Mouse (Mus musculus): ENCODE measurements around the gene Desi1. TPM values are rescaled to one million over a fixed set of nuclear protein-coding genes. Genes with fewer than 3 reads are reported as not detected.

The Desi1 gene
- 12.0 and 12.1 TPM in 2 replicates for polyA plus RNA-seq (2012; rRNA removed)

GRCm38 (mm10) chr15:82033762-82034161 is at the start of gene Desi1:
Gene Desi1, minus strand, starts transcription at chr15:82033862.

GRCm38 (mm10) chr15:82069898-82070297 is 36.2 kb upstream of the Desi1 start, which contains the start of gene Mei1:
Gene Mei1, plus strand, starts transcription at chr15:82069996.

GRCm38 (mm10) chr15:82058719-82059201 is 25.1 kb upstream of the Desi1 start, which contains the start of gene 4930407I10Rik:
Gene 4930407I10Rik, plus strand, starts transcription at chr15:82059151.

GRCm38 (mm10) chr15:82047080-82047883 is 13.6 kb upstream of the Desi1 start, which contains the start of gene Snu13:
Gene Snu13, minus strand, starts transcription at chr15:82047598.

GRCm38 (mm10) chr15:81987646-81988045 is 46.0 kb downstream of the Desi1 start, which contains the start of gene Xrcc6:
Gene Xrcc6, plus strand, starts transcription at chr15:81987835.

GRCm38 (mm10) chr15:81980321-81980720 is 53.3 kb downstream of the Desi1 start, which contains the start of gene 1700029P11Rik:
Gene 1700029P11Rik, plus strand, starts transcription at chr15:81980540.

GRCm38 (mm10) chr15:81960171-81961077 is 73.2 kb downstream of the Desi1 start, which contains the start of gene Pmm1:
Gene Pmm1, minus strand, starts transcription at chr15:81960930.

Other genes with a start within 250 kb of the Desi1 start
- 13.3 and 13.4 TPM in 2 replicates for gene Tef, start 231.4 kb downstream of the Desi1 start, polyA plus RNA-seq (2012; rRNA removed)
- gene Tob2, start 175.1 kb downstream of the Desi1 start, polyA plus RNA-seq (2012; rRNA removed): 7.6 and 8.2 TPM in 2 replicates
- 41.4 and 42.2 TPM in 2 replicates for gene Phf5a, start 162.0 kb downstream of the Desi1 start, polyA plus RNA-seq (2012; rRNA removed)
- 96.0 and 118 TPM in 2 replicates for gene Aco2, start 161.6 kb downstream of the Desi1 start, polyA plus RNA-seq (2012; rRNA removed)
- gene Polr3h, start 107.6 kb downstream of the Desi1 start, polyA plus RNA-seq (2012; rRNA removed): 8.2 and 8.8 TPM in 2 replicates
- gene Csdc2, start 97.1 kb downstream of the Desi1 start, polyA plus RNA-seq (2012; rRNA removed): 0.61 and 0.79 TPM in 2 replicates
- gene Pmm1, start 72.9 kb downstream of the Desi1 start, polyA plus RNA-seq (2012; rRNA removed): 11.5 and 11.7 TPM in 2 replicates
- gene 1700029P11Rik, start 53.3 kb downstream of the Desi1 start, polyA plus RNA-seq (2012; rRNA removed): not detected in 2 replicates
- gene Xrcc6, start 46.0 kb downstream of the Desi1 start, polyA plus RNA-seq (2012; rRNA removed): 17.3 and 18.0 TPM in 2 replicates
- 53.1 TPM in 2 replicates for gene Snu13, start 13.7 kb upstream of the Desi1 start, polyA plus RNA-seq (2012; rRNA removed)
- gene 4930407I10Rik, start 25.3 kb upstream of the Desi1 start, polyA plus RNA-seq (2012; rRNA removed): not detected in 2 replicates
- not detected in 2 replicates for gene Mei1, start 36.1 kb upstream of the Desi1 start, polyA plus RNA-seq (2012; rRNA removed)
- 4.2 and 4.4 TPM in 2 replicates for gene Ccdc134, start 94.1 kb upstream of the Desi1 start, polyA plus RNA-seq (2012; rRNA removed)
- 24.5 and 28.5 TPM in 2 replicates for gene Srebf2, start 113.3 kb upstream of the Desi1 start, polyA plus RNA-seq (2012; rRNA removed)
- 0.12 TPM in 2 replicates for gene Shisa8, start 179.0 kb upstream of the Desi1 start, polyA plus RNA-seq (2012; rRNA removed)
- gene Tnfrsf13c, start 190.5 kb upstream of the Desi1 start, polyA plus RNA-seq (2012; rRNA removed): 1.4 and 2.6 TPM in 2 replicates
- gene Cenpm, start 210.9 kb upstream of the Desi1 start, polyA plus RNA-seq (2012; rRNA removed): 9.2 and 10.9 TPM in 2 replicates
- not detected in 2 replicates for gene 1500009C09Rik, start 218.5 kb upstream of the Desi1 start, polyA plus RNA-seq (2012; rRNA removed)
- 0.05 and 0.06 TPM in 2 replicates for gene Sept3, start 241.0 kb upstream of the Desi1 start, polyA plus RNA-seq (2012; rRNA removed)

All from liver, embryonic 18 days (tissue).